Mouse (Mus musculus): ENCODE results near the gene Mpnd. TPM values are rescaled to one million over a fixed set of nuclear protein-coding genes. Genes with fewer than 3 reads are reported as not detected.

Mpnd gene
- polyA plus RNA-seq, 1 experiment from 2014 or later: 130 TPM

DNA sequence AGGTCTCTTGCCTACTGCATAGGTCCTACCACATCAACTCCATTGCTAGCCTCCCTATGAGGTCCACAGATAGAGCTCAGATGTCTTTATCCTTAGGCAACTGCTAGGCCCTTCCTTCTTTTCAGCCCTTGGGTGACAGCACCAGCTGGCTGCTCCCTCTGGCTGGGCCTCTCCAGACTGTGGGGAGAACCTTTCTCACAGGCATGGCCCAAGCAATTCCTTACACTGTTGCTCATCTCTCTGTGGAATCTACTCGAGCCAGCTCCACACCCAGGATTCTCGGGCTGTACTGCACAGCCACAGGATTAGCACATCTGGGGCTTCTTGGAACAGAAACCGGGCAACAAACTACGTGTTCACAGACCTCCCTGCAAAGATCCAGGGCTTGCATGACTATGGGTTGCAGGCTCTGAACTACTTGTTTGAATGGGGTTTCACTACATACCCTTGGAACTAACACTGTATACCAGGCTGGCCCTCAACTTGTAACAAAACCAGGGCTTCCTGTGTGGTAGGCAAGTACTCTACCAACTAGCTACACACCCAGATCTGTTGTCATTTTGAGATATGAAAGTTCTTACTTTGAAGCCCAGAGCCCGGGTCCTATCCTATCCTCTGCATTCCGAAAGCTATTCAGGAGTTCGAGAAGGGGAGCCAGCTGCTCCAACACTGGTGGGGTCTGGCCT, 28.7 kb downstream of the Mpnd start:
- H3K4me3 ChIP-seq (replicated peaks): no peak overlapping the region
- H3K9ac ChIP-seq (replicated peaks): no peak overlapping the region
- H3K27me3 ChIP-seq (replicated peaks): no peaks in the 10 kb centered on the region
- no peak overlapping the region for H3K4me2 ChIP-seq
- no peaks in the 10 kb centered on the region for H3K9me3 ChIP-seq (replicated peaks)
- H3K27ac ChIP-seq (replicated peaks): no peak overlapping the region
- H3K36me3 ChIP-seq: peaks cover 18% of the 10 kb centered on the region
- H3K4me1 ChIP-seq: peaks cover 58% of the 10 kb centered on the region
- WGBS: 91% methylated on average over 7 of the region's 7 CpGs
- no peak for ATAC-seq (ENCODE audit: low FRiP score)

DNA sequence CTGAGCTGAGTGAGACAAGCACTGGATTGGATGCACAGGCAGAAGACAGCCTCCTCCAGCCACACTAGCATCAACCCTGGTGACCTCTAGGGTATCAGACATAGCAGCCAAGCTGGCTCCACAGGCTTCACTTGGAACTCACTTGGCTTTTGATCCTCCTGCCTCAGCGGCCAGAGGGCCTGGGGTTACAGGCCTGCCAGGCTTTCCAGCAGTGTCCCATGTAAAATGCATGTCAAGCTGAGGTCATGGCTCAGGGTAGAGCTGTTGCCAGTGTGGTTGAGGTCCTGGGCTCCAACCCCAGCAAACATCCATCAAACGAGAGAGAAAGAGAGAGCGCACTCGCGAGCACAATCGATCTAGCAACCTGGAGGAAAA, 29.2 kb downstream of the Mpnd start:
- Histone ChIP-seq H3K36me3 (peaks cover 18% of the 10 kb centered on the region), H3K9ac (replicated peaks) (peak overlapping the region; percentile 83), H3K27me3 (replicated peaks) (no peaks in the 10 kb centered on the region), H3K27ac (replicated peaks) (no peak overlapping the region), H3K4me2 (peak overlapping the region; percentile 66; the same call in 1 of the 2 replicates), H3K4me1 (peaks cover 54% of the 10 kb centered on the region), H3K4me3 (replicated peaks) (no peak overlapping the region), H3K9me3 (replicated peaks) (no peaks in the 10 kb centered on the region)
- no peak for ATAC-seq (ENCODE audit: low FRiP score)
- 91% methylated on average over 6 of the region's 6 CpGs for WGBS

DNA sequence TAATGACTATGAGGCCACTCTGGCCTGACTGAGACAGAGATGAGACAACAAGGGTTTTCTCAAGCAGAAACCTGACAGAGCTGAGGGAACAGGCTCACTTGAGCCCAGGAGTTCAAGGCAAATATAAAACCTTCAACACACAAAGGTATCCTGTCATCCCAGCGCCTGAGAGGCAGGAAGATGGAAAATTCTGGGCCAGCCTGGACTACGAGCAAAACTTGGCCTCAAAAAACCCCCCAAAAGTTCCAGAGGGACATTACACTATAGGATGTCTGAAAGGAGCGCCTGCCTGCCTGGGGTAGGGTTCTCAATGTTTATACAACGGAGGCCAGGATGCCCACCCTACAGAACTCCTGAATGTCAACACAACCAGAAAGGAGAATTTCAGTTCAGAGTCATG, 29.7 kb downstream of the Mpnd start:
- Histone ChIP-seq H3K4me1 (peaks cover 52% of the 10 kb centered on the region), H3K4me2 (peak overlapping the region; percentile 66), H3K27ac (replicated peaks) (no peak overlapping the region), H3K9ac (replicated peaks) (peak overlapping the region; percentile 83), H3K27me3 (replicated peaks) (no peaks in the 10 kb centered on the region), H3K9me3 (replicated peaks) (no peaks in the 10 kb centered on the region), H3K36me3 (peaks cover 18% of the 10 kb centered on the region), H3K4me3 (replicated peaks) (peak overlapping the region; percentile 80)
- WGBS: 83% methylated on average over 4 of the region's 4 CpGs
- ATAC-seq (ENCODE audit: low FRiP score): no peak

DNA sequence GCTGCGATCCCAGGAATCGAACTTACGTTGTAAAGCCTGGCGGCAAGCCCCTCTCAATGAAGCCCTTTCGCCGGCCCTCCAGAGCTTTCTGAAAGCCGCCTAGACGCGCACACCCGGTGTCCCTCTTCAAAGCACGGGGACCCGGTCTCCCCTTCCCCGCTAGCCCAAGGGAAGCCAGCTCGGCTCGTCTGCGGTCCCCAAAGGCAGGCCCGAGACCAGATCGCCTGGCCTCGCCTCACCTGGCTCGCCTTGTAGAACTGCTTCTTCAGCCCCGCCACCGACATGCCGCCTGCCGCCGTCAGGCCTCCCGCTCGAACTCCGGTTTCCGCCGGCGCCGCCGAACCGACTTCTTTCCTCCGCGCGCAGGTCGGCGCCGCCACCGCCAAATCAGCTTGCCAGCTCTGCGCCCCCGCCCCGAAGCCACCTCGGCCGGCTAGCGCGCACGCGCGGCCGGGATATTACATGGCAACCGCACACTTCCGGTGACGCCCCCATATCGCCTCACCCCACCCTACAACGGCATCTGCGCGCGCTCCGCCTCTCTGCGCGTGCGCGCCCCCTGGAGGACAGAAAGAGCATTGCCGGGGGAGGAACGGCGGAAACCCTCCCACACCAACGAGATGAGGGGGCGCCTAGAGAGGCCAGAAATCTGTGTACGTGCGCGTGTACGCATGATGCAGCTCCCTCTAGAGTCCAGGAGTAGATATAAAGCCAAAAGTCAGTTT, 30.8 kb downstream of the Mpnd start, which contains the start of gene Sh3gl1:
Sh3gl1 (minus strand) TSS at position 460 of the 725 bp plus-strand sequence.
- Histone ChIP-seq H3K27me3 (replicated peaks) (no peaks in the 10 kb centered on the region), H3K9me3 (replicated peaks) (no peaks in the 10 kb centered on the region), H3K4me3 (replicated peaks) (peak within 1 kb of the TSS; percentile 80), H3K4me1 (peaks cover 52% of the 10 kb centered on the region), H3K9ac (replicated peaks) (peak within 1 kb of the TSS; percentile 83), H3K27ac (replicated peaks) (peak within 1 kb of the TSS; percentile 89), H3K4me2 (peak within 1 kb of the TSS; percentile 66), H3K36me3 (peaks cover 16% of the 10 kb centered on the region)
- under 1% methylated on average over 73 of the region's 74 CpGs for WGBS
- ATAC-seq (ENCODE audit: low FRiP score): peak; percentile 92

DNA sequence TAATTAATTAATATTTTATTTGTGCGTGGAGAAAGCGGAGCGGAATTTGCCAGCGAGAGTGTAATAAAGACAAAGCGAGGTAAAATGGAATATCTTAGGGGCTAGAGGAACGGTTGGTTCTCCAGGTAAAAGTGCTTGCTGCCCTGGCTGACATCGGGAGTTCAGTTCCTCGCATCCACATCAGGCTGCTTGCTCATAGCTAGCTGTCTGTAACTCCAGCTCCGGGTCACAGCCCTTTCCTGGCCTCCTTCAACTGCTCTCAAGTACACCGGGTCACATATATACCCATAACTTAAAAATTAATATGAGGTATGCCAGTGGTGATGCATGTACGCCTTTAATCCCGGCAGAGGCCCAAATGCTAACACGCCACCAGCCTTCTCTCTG, 31.4 kb downstream of the Mpnd start:
- Histone ChIP-seq H3K27me3 (replicated peaks) (no peaks in the 10 kb centered on the region), H3K4me1 (peaks cover 48% of the 10 kb centered on the region), H3K36me3 (peaks cover 16% of the 10 kb centered on the region), H3K4me3 (replicated peaks) (peak overlapping the region; percentile 80), H3K27ac (replicated peaks) (peak overlapping the region; percentile 67), H3K9me3 (replicated peaks) (no peaks in the 10 kb centered on the region), H3K4me2 (peak overlapping the region; percentile 66), H3K9ac (replicated peaks) (peak overlapping the region; percentile 36; the same call in 1 of the 2 replicates)
- ATAC-seq (ENCODE audit: low FRiP score): peak; percentile 36
- WGBS: 40% methylated on average over 13 of the region's 13 CpGs

DNA sequence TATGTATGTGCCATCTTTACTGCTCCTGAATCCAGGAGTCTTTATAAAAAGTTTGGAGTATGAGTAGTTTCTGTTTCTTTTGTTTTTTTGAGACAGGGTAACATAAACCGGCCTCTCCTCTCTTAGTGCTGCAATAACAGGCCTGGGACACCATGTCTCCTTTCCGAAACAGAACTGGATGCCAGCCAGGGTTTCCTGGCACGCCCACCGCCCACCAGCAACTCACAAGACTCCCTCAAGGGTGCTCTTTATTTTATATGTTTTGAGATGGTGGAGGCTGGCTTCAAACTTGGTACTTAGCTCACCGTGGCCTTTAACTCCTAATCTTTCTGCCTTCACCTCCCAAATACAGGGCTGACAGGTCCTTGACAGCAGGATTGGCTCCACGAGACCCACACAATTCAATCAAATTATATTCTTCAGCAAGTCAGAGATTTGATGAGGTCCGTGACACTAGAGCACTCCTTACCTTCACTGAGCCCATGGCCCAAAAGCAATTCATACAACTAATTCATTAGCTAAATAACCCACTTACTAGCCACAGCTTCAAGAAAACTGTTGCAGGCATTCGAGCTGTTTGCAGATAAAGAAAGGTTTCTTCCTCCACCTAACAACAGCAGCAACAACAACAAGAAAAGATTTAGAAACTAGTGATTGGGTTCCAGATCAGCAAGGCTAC, 33.2 kb downstream of the Mpnd start:
- Histone ChIP-seq H3K4me3 (replicated peaks) (no peak overlapping the region), H3K4me1 (peaks cover 35% of the 10 kb centered on the region), H3K27me3 (replicated peaks) (no peaks in the 10 kb centered on the region), H3K4me2 (no peak overlapping the region), H3K9me3 (replicated peaks) (no peaks in the 10 kb centered on the region), H3K36me3 (peaks cover 12% of the 10 kb centered on the region), H3K9ac (replicated peaks) (no peak overlapping the region), H3K27ac (replicated peaks) (no peak overlapping the region)
- WGBS: 88% methylated on average over 8 of the region's 8 CpGs
- no peak for ATAC-seq (ENCODE audit: low FRiP score)

DNA sequence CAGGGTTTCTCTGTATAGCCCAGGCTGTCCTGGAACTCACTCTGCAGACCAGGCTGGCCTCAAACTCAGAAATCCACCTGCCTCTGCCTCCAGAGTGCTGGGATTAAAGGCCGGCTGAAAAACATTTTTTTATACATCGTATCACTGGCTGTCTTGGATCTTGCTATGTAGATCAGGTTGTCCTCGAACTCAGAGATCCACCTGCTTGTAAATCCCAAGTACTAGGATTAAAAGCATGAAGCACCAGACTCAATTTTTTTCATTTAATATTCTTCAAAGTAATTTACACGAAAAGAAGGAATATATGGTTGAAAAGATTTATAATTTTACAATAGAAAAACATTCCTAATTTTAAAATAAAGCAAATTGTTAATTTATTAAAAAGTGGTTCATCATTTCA, 33.8 kb downstream of the Mpnd start:
- H3K4me2 ChIP-seq: peak overlapping the region; percentile 91
- H3K27me3 ChIP-seq (replicated peaks): no peaks in the 10 kb centered on the region
- 87% methylated on average over 4 of the region's 4 CpGs for WGBS
- peak overlapping the region; percentile 82; the same call in 1 of the 2 replicates for H3K27ac ChIP-seq (replicated peaks)
- H3K4me1 ChIP-seq: peaks cover 29% of the 10 kb centered on the region
- no peaks in the 10 kb centered on the region for H3K9me3 ChIP-seq (replicated peaks)
- no peak for ATAC-seq (ENCODE audit: low FRiP score)
- peaks cover 6% of the 10 kb centered on the region for H3K36me3 ChIP-seq
- peak overlapping the region; percentile 70; the same call in 1 of the 2 replicates for H3K4me3 ChIP-seq (replicated peaks)
- no peak overlapping the region; the same call in 1 of the 2 replicates for H3K9ac ChIP-seq (replicated peaks)

DNA sequence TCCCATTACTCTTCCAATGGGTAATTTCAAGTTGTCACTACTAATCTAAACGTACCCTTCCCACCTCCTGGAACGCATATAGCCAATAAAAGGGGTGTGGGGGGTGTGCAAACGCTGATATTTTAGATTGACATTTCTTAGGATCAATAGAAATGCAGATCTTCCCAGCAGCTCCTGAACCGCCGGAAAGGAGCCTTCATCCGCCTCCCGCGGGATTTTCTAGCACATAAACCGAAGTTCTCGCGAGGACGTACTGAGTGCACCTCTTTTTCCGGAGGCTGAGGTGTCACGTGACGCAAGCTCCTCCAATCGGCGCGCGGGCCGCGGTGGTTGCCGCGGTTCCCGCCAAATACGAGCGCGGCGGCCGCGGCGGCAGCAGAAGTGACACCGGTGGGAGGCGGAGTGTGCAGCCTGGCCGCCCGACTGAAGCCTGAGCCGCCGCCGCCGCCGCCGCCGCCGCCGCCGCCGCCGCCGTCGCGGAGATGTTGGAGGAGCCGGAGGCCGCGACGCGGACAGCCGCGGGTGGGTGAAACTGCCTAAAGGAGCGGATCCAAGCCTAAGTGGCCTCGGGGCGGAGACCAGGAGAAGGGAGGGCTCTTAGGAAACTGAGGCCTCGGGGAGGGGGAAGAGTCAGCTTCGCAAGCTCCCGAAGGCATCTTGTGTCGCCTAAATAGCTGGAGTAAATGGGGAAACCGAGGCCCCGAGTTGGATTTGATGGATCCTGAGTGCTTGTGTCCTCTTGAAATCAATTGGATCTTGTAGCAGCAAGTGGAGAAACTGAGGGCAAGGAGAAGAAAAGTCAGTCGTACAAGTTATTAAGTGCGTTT, 34.7 kb downstream of the Mpnd start, which contains the start of gene Chaf1a:
Chaf1a (plus strand) TSS at position 410 of the 827 bp plus-strand sequence.
- peak within 1 kb of the TSS; percentile 82 for H3K27ac ChIP-seq (replicated peaks)
- under 1% methylated on average over 68 of the region's 68 CpGs for WGBS
- H3K9me3 ChIP-seq (replicated peaks): no peaks in the 10 kb centered on the region
- H3K4me3 ChIP-seq (replicated peaks): peak within 1 kb of the TSS; percentile 70
- H3K36me3 ChIP-seq: no peaks in the 10 kb centered on the region
- peak within 1 kb of the TSS; percentile 63 for H3K9ac ChIP-seq (replicated peaks)
- peaks cover 20% of the 10 kb centered on the region for H3K4me1 ChIP-seq
- peak within 1 kb of the TSS; percentile 91 for H3K4me2 ChIP-seq
- peak; percentile 81 for ATAC-seq (ENCODE audit: low FRiP score)
- no peaks in the 10 kb centered on the region for H3K27me3 ChIP-seq (replicated peaks)

DNA sequence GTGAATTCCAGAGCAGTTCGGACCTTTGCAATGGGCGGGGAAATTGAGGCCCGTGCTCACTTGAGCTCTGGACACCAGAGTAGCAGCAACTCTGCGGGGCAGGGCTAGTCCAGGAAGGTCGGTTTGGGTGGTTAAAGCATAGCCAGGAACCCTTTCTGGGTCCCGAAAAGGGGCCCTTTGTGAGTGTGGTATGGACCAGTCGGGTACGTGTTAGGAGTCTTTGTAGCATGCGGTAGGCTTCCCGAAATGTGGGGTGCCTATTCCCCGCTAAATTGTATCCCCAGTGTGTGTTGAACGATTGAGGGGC, 35.3 kb downstream of the Mpnd start:
- Histone ChIP-seq H3K4me3 (replicated peaks) (peak overlapping the region; percentile 70), H3K4me1 (peaks cover 15% of the 10 kb centered on the region), H3K4me2 (peak overlapping the region; percentile 91), H3K9me3 (replicated peaks) (no peaks in the 10 kb centered on the region), H3K27ac (replicated peaks) (no peak overlapping the region), H3K36me3 (no peaks in the 10 kb centered on the region), H3K27me3 (replicated peaks) (no peaks in the 10 kb centered on the region), H3K9ac (replicated peaks) (peak overlapping the region; percentile 63)
- 2% methylated on average over 12 of the region's 12 CpGs for WGBS
- no peak for ATAC-seq (ENCODE audit: low FRiP score)

DNA sequence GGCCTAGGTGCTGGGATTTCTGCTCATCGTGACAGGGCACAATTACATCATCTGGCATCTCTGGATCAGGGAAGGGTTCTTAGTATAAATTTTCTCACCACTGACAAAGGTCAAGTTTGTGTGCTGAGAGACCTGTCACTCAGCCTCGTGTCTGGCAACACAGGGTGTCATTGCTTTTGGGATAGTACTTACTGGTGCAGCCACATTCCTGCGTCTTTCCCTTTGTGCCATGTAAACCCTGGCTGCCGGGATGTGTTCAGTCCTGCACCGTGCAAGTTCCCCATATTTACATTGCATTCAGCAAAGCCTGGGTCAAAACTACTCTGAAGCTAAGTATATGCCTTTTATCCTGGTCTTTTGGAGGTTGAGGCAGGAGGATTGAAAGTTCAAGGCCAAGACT, 45.9 kb downstream of the Mpnd start:
- ATAC-seq (ENCODE audit: low FRiP score): no peak
- no peak overlapping the region for H3K27ac ChIP-seq (replicated peaks)
- no peaks in the 10 kb centered on the region for H3K4me1 ChIP-seq
- H3K4me2 ChIP-seq: no peak overlapping the region
- no peaks in the 10 kb centered on the region; the same call in 1 of the 2 replicates for H3K36me3 ChIP-seq
- H3K9me3 ChIP-seq (replicated peaks): no peaks in the 10 kb centered on the region
- WGBS: 95% methylated on average over 5 of the region's 5 CpGs
- no peak overlapping the region for H3K9ac ChIP-seq (replicated peaks)
- H3K27me3 ChIP-seq (replicated peaks): no peaks in the 10 kb centered on the region
- H3K4me3 ChIP-seq (replicated peaks): no peak overlapping the region

DNA sequence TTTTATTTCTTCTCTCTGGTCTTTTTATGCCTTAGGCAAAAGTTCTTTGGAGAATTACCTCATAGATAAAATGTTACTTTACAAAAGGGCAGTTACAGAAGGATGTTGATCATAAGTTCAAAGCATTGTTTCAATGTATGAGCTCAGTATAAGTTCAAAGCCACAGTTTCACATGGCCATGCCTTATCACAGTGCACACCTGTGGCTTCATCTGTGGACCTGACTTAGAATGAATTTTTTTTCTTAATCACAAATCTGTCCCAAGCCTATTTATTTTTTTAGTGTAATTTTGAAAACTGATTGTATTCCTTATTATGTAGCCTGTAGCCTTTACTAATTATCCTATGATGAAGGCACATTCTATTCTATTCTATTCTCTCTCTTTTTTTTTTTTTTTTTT, 49.4 kb downstream of the Mpnd start:
- no peak for ATAC-seq (ENCODE audit: low FRiP score)
- H3K4me1 ChIP-seq: no peaks in the 10 kb centered on the region

More for the DNA sequence above, 49.4 kb downstream of the Mpnd start:
- no peaks in the 10 kb centered on the region for H3K9me3 ChIP-seq (replicated peaks)
- no peaks in the 10 kb centered on the region; the same call in 1 of the 2 replicates for H3K36me3 ChIP-seq
- no peak overlapping the region for H3K9ac ChIP-seq (replicated peaks)
- H3K4me2 ChIP-seq: no peak overlapping the region
- no peak overlapping the region for H3K27ac ChIP-seq (replicated peaks)
- H3K4me3 ChIP-seq (replicated peaks): no peak overlapping the region
- H3K27me3 ChIP-seq (replicated peaks): no peaks in the 10 kb centered on the region
